Mouse (Mus musculus) heart, adult 2 months (tissue): ENCODE measurements at regions not wholly inside any gene's neighbourhood (a gene's known extent, or its start where the extent isn't known, plus 50 kb on each side); places are given as distances from the start of the nearest gene placed in this dataset.

Source experiments
- CTCF ChIP-seq: fragments of 200-600 bp; IDR thresholded peaks from 2 replicates; pipeline ENCODE4 v1.8.1; 2022; ENCODE audit warnings: antibody characterized with exemption, mild to moderate bottlenecking, moderate library complexity
- EP300 ChIP-seq: fragments of 200-500 bp; IDR thresholded peaks from 2 replicates; pipeline ENCODE4 v1.6.1; 2011; ENCODE audit warnings: low read depth, low read length, control low read depth; ENCODE audit not compliant: insufficient read depth

DNA sequence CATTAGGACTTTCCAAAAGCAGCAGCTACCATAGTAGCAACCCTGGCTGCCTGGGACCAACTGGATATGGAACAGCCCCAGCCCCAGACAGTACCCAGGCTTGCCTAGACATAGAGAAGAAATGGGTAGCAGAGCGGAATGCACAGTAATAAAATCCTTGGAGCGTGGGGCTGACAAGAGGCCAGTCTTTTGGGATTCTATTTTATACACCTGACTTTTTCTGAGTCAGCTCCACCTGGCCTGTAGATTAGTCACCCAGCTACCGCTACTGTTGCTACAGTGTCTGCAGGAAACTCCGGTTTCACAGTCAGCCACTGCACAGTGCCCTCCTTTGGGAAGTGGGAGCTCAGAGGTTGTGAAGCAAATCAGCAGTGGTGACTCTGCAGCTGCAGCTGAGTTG, 83.7 kb upstream of the Usp47 start:
- TF ChIP-seq EP300 (no peak), CTCF (no peak)
